Mouse (Mus musculus) T-cell, adult 66 days (primary cell): ENCODE data around the gene Acox1. TPM values are rescaled to one million over a fixed set of nuclear protein-coding genes. Genes with fewer than 3 reads are reported as not detected.

Experiments
- total RNA-seq, 2 experiments: library from RNA; stranded (reverse); gene quantifications; 3 replicates in 1 of 2; 4 replicates in 1 of 2; pipeline ENCODE4 v1.2.4; 2023

Gene Acox1
- total RNA-seq = 10 to 100 TPM; 24.5 to 35.6 TPM

DNA sequence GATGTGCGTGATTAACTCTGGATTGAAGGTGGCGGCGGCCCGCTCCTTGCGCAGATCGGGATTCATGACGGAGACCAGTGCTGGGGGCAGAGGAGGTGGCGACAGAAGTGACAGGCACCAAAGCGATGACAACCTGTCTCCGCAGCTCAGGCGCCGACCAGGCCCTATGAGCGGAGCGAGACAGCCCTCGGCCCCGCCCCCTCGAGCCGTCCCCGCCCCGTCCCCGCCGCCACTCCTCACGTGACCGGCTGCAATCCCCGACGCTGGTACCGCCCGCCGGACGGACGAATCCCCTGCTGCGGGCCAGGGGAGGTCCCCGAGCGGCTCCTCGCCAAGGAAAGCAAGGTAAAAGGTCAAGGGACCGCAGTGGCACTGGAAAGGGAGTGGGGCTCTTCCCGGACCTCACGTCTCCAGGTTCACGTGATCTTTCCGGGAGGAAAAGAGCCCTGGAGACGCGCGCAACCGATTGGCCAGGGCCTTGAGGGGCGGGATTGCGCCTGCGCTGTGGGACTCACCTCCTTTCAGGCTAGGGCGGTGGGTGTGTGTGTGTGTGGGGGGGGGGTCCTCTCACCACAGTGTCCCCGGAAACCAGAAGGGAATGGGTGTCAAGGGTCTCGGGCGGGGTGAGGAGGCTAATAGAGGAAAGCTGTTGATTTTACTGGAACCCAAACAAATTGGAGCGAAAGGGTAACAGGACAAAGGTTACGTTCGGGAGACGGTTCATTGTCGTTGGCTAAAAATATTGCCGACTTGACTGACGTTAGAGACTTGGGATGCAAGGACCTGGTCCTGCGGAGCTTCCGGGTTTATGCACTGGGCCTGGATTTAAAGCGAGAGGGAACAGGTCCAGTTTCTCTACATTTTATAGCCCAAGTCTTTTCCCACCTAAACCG is at the start of gene Acox1, which contains the start of gene Ten1:
TSS of gene Acox1 (minus strand) at position 407 of the 893 bp plus-strand sequence.
TSS of gene Ten1 (plus strand) at position 217 of the 893 bp plus-strand sequence.

DNA sequence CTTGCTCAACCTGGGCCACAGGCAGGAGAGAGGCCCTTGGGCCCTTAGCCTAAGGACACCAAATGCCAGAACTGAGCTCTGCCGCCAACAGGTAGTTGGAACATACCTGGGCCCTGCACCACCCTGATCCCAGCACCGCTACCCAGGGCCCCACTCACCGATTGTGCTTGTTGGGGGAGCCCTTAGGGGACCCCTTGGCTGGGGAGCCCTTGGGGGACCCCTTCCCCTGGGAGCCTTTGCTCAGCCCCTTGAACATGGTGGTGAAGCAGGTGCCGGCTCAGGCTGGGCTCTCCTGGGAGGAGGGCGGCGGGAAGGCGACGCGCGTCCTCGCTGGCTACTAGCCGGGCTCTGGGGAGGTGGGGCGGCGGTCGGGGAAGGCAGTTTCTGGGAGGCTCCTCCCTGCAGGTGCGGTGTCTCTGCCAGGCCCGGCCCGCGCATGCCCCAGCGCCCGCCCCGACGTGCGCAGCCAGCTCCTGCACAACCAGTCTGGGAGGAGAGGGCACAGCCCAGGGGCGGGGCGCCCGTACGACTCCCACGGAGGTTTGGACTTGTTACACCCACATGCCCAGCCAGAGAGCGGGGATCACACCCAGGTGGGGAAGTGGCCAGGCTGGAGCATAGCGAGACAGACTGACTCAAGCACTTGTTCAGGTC is 39.0 kb upstream of the Acox1 start, which contains the start of gene Evpl:
TSS of gene Evpl (minus strand) at position 336 of the 654 bp plus-strand sequence.

DNA sequence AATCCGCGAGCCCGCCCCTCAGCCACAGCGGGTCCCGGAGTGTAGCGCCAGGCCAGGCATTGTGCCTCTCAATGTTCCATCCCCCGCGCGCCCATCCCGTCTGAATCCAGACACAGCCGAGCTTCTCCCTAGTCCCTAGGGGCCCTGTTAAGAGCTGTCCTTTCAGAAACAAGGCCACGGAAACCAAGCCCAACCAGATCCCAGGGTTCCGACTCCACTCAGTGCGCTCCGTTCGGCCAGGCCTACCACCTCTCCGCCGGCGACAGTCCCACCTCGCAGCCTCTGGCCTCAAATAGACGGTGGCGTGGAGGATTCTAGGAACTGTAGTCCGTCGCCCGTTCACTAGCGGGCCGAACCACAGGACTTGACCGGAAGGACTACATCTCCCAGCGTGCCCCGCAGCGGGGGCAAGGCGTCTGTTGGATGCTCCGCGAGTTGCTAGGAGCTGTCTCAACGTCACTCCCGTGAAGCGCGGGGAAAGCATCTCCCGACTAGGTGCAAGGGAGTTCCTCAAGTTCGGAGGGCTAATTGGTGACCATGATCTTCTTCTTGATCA is 30.9 kb downstream of the Acox1 start, which contains the start of gene Fbf1:
TSS of gene Fbf1 (minus strand) at position 283 of the 556 bp plus-strand sequence.

DNA sequence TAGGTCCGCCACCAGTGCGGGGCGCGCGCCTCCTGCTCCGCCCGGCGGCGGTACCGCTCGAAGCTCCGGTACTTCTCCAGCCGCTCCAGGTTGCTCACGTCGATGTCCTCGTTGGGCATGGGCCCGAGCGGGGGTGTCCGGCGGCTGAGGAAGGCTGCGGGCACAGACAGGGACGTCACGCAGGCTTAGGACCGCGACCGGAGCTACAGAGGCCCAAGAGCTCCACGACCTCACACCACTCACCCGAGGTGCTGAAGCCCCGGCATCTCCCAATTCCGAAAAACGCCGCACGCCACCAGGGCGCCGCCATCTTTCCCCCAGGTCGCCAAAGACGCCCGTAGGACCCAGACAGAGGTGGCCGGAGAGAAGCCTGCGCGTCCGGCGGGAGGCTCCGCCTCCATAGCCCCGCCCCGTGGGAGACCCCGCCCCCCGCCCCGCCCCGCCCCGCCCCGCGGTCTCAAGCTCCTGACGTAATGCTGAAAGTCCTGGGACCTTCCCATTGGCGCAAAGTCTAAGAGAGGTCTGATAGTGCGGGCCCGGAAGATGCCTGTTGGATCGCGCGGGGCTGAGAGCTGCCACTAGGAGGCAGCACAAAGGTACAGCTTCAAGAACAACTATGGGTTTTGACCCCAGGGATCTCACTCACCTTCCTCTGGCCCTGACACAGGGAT is 60.2 kb downstream of the Acox1 start, which contains the start of gene Mrpl38:
TSS of gene Mrpl38 (minus strand) at position 401 of the 671 bp plus-strand sequence.

DNA sequence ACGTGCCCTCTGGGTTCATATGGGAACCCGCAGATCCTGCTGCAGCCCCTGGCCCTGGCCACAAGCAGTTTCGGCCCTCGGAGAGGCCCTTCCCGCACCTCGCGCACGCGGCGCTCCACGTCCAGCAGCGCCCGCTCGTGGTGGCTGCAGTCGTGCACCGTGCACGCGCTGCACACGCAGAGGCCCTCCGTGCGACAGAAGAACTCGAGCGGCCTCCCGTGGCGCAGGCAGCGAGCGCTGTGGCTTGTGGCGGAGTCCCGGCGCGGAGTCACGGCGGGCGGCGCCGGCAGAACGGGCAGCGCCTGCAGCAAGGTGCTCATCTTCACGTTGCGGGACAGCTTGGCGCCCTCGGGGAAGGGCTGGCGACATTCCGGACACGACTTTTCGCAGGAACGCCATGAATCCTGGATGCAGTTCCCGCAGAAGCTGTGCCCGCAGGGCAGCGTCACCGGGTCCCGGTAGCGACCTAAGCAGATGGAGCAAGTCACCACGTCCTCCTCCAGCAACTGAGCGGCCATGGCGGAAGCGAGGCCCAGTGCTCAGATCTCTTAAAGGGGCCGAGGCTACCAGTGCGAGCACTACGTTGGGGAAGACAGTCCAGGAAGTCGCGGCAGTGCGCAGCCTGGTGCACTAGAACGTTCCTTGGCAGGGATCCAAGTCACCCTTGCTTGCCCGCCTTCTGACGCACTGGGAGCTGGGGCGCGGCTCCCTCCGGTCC is 68.2 kb downstream of the Acox1 start, which contains the start of gene Trim65:
TSS of gene Trim65 (minus strand) at position 641 of the 718 bp plus-strand sequence.

DNA sequence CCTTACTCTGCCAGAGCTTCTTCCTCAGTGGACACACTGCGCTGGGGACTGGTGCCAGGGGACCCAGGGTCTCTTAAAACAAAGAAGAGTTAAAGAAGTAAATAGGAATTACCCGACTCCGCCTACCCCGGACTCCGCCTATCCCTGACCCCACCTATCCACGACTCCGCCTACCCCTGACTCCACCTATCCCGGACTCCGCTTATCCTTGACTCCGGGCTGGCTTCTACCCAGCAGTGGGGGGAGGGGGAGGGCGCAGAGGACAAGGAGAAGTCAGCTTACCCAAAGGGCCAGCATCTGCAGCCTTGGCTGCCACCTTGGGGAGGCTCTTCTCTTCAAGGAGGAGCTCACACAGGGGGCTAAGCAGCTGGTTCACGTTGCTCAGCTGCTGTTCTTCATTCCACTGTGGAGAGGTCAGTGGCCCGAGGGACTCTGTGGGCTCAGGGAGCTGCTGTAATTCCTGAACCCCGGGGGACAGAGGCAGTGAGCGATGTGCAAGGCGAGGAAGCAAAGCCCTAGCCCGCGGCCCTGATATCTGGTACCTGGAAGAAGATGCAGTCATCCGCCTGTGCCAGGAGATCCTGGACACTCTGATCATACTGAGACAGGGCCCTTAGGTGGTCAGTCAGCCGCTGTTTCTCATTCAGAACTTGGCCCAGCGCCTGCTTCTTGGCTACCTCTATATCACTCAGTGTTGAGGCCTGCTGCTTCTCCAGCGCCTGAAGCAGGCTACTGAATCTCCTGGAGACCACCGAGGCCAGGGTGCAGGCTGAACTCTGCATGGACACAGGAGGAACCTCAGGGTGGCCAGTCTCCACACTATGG is 71.5 kb downstream of the Acox1 start, which contains the start of gene Trim47:
TSS of gene Trim47 (minus strand) at position 55 of the 825 bp plus-strand sequence.

Other genes with a start within 250 kb of the Acox1 start
- under 1 TPM in 1 of 2 experiments, not detected in 1; 0.12 TPM for gene Itgb4, start 224.3 kb downstream of the Acox1 start, total RNA-seq
- gene Galk1, start 186.3 kb downstream of the Acox1 start, total RNA-seq = 10 to 100 TPM; 16.1 to 20.7 TPM
- 1,000 to 10,000 TPM; 1,503 to 1,566 TPM for gene H3f3b, start 171.1 kb downstream of the Acox1 start, total RNA-seq
- 10 to 100 TPM; 49.6 to 53.8 TPM for gene Unk, start 168.7 kb downstream of the Acox1 start, total RNA-seq
- gene Unc13d, start 121.1 kb downstream of the Acox1 start, total RNA-seq = 10 to 100 TPM; 87.7 TPM
- 100 to 1,000 TPM; 145 to 163 TPM for gene Wbp2, start 112.0 kb downstream of the Acox1 start, total RNA-seq
- gene Trim47, start 71.8 kb downstream of the Acox1 start, total RNA-seq = 1 to 10 TPM; 1.9 to 3.2 TPM
- gene Trim65, start 67.9 kb downstream of the Acox1 start, total RNA-seq = 10 to 100 TPM; 37.9 to 43.8 TPM
- 10 to 100 TPM; 47.3 to 65.1 TPM for gene Mrpl38, start 60.2 kb downstream of the Acox1 start, total RNA-seq
- gene Fbf1, start 30.9 kb downstream of the Acox1 start, total RNA-seq = 10 to 100 TPM; 27.4 to 31.2 TPM
- gene Ten1, start 190 bp downstream of the Acox1 start, total RNA-seq = 10 to 100 TPM; 39.4 to 48.5 TPM
- under 1 TPM; 0.20 to 0.36 TPM for gene Evpl, start 39.0 kb upstream of the Acox1 start, total RNA-seq
- 10 to 100 TPM; 63.3 to 67.3 TPM for gene Srp68, start 75.2 kb upstream of the Acox1 start, total RNA-seq
- gene Galr2, start 81.9 kb upstream of the Acox1 start, total RNA-seq = not detected
- 10 to 100 TPM; 56.2 to 64.5 TPM for gene Exoc7, start 108.2 kb upstream of the Acox1 start, total RNA-seq
- under 1 TPM; 0.87 to 0.92 TPM for gene Foxj1, start 136.4 kb upstream of the Acox1 start, total RNA-seq
- 10 to 100 TPM; 15.5 to 20.6 TPM for gene Rnf157, start 214.0 kb upstream of the Acox1 start, total RNA-seq
- 100 to 1,000 TPM; 111 to 116 TPM for gene Ubald2, start 235.0 kb upstream of the Acox1 start, total RNA-seq